Mouse (Mus musculus): ENCODE data around the gene Prr12.
"Not testable (repeated sequence)": the region's sequence is repeated elsewhere in the genome, so short reads cannot be mapped to it uniquely, and the experiment has no call there.

Gene Prr12

DNA sequence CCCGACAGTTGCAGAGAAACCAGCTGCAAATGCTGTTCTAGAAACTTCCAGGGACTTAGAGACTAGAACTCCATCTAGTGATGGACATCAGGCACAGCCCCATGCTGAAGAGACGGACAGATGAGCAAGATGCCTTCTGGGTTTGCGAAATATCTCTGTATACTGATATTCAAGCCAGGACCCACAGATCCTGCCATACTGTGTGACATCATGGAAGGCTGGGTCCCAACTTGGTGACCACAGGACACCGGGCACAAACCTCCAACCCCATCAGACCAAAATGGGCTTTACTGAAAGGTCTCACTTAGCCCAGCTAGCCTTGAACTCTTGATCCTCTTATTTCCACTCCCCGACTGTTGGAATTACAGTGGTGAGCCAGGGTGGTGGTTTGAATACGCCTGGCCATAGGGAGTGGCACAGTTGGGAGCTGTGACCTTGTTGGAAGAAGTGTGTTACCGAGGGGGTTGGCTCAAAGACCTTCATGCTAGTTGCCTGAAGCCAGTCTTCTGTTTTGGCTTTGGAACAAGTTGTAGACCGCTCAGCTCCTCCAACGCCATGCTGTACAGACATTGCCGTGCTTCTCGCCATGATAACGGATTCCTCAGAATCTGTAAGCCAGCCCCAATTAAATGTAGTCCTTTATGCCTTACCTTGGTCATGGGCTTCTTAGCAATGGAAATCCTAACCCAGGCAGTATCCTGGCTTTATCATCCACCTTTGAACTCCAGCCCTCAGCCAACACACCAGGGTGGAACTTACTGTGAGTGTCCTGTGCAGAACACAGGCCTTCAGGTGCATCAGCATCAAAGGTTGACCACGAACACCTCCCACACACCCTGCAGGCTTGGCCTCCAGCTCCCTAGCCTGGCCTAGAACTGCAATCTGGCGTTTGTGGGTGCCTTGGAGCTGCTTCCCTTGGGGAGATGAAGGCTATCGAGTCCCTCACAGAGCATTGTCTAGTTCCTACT lies 28.1 kb downstream of the Prr12 start:
- DNase-seq (ENCODE audit: low read depth, low spot score), result no peak

- DNase-seq (ENCODE audit: low read depth, low spot score), result not testable (repeated sequence)
Measured at GRCm38 (mm10) chr7:45023711-45024110, 29.0 kb downstream of the Prr12 start.

- no peak for DNase-seq (ENCODE audit: low read depth, low spot score)
Measured at GRCm38 (mm10) chr7:45020225-45020624, 32.5 kb downstream of the Prr12 start.

DNA sequence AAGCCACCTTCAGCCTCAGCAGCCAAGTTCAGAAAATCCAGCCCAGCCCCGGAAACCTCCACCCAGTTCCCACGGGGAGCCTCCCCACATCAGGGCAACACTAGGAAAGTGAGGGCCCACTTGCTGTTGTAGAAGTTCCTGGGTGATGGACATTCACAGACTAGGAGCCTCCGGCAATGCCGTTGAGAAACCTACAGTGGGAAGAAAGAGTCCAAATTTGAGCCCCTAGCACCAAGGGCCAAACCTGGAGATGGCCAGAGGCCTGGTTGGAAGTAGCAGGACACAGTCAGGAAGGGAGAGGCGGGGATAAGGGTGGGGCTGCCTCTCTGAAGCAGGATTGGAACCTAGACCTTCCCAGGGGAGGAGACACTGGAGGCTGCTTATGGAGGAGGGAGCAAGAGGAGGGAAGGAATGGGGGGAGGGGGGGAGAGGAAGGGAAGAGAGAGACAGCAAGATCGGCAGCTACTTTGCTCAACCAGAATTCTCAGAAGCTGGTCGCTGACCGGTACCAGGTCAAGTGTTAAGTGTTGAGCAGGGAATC lies 33.6 kb downstream of the Prr12 start:
- DNase-seq (ENCODE audit: low read depth, low spot score), result no peak

GRCm38 (mm10) chr7:45017242-45018061 lies 35.2 kb downstream of the Prr12 start, which contains the start of gene Rras:
TSS of gene Rras (plus strand) at chr7:45017961.
- DNase-seq (ENCODE audit: low read depth, low spot score), result peak; percentile 61

- no peak for DNase-seq (ENCODE audit: low read depth, low spot score)
Measured at GRCm38 (mm10) chr7:45016761-45017160, 35.9 kb downstream of the Prr12 start.

DNA sequence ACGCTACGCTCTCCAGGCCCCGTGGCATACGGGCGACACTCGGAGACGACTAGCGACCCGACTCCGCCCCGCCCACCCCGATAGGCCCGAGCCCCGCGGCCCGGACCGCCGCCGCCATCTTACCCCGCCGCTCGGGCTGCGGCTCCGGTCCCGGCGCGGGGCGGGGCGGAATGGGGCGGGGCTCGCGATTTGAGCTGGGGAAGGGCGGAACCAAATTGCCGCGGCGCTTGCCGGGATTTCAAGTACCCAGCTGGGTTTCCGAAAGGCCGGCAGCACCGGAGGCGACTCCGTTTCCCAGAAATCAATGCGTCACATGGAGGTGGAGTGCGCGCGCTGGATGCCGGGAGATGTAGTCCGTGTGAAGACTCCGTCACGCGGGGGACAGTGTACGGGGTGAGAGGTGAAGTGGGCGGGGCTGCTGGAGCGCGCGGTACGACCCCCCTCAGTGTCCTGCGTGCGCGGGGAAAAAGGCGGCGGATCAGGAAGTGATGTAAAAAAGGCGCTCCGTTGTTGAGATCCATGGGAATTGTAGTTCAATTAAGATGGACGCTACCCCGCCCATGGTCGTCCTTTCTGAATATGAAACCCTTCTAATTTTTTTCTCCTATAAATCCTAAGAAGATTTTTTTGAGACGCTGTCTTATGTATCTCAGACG lies 36.6 kb downstream of the Prr12 start, which contains the start of gene Scaf1:
TSS of gene Scaf1 (minus strand) at position 407 of the 656 bp plus-strand sequence.
- peak; percentile 99 for DNase-seq (ENCODE audit: low read depth, low spot score)

DNA sequence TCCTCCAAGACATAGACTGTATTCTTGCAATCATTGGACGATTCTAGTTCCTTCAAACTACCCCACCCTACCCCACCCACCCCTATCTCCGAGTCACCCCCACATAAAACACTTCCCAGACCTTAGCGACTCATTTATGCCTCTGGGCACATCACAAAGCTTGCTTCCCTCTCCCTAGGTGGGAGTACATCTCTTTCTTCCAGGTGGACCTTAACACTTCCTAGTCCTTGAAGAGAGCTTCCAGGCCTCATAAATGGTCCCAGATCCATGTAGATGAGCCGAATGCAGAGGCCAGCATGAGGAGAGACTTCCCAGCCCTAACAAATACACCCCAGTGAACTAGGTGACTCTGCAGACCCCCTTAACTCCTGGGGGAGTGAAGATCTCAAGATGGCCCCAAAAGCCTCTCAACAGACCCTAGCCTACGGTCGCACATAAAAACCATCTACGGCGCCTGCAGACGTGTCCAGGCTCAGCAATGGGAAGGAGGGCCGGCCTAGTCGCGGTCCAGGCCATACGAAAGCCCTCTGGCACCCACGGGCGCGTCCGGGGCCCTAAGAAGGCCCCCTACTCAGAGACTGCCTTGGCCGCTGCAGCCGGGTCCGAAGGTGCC lies 37.2 kb downstream of the Prr12 start:
- DNase-seq (ENCODE audit: low read depth, low spot score), result no peak

DNA sequence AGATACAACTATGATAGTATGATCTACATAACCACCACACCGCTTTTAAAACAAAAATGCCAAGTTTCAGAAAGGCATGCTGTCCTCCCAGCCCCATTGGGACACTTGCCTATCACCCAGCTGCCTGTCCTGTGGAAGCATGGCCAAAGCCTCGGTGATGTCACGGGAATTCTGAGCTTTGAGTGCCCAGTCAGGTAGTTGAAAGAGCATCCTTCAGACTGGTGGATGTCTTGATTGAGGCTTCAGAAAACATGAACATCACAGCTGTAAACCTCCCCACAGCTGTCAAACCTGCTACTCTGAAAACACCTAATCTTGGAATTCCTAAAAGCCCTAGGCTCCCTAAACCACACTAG lies 38.6 kb downstream of the Prr12 start:
- no peak for DNase-seq (ENCODE audit: low read depth, low spot score)

DNA sequence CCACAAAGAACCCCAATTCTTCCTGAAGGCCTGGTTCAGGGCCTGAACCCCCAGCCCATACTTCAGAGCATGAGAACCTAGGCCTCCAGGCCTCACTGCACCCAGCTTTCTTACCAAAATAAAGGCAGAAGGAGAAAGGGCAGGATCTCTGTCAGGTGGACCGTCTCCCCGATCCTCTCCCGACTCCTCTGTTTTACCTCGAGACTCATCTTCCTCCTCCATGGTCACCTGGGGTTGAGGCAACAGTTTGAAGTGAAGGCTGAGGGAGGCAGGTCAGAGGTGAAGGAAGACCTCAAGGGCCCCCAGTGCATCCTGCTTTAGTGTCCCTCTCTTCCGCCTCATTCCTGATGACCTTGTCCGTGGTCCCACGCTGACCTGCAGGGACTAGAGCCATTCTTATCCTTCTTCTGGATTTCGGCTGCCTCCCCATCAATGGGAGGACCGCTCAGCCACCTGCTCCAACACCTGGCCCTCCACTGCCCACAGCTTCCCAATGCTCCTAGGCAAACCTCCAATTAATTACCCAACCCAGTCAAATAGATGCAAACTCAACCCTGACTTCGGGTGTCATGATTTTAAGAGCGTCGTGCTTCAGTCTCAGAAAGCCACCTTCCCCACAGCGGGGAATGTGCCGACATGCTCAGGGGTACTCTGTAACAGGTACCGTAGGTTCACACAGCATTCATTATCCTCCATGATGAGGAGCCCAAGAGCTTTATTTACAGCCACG lies 39.1 kb downstream of the Prr12 start:
- DNase-seq (ENCODE audit: low read depth, low spot score), result no peak

DNA sequence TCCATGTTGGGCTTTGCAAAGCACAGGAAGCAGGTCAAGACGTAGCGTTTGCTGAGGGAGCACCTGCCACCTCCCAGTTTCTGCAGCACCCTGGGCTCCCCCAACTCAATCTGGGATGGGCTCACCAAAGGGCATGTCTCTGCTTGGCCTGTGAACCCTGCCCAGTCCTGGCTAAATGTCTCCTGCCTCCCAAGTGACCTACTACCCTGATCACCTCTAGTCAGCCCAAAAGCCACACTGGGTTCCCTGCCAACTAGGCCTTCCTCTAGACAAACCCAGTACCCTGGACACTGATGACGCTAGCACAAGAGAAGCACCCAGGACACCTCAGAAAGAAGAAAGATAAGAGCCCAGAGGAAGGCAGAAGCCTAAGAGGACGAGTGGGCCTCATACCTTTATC lies 39.9 kb downstream of the Prr12 start:
- no peak for DNase-seq (ENCODE audit: low read depth, low spot score)

- no peak for DNase-seq (ENCODE audit: low read depth, low spot score)
Measured at GRCm38 (mm10) chr7:45012011-45012410, 40.7 kb downstream of the Prr12 start.

DNA sequence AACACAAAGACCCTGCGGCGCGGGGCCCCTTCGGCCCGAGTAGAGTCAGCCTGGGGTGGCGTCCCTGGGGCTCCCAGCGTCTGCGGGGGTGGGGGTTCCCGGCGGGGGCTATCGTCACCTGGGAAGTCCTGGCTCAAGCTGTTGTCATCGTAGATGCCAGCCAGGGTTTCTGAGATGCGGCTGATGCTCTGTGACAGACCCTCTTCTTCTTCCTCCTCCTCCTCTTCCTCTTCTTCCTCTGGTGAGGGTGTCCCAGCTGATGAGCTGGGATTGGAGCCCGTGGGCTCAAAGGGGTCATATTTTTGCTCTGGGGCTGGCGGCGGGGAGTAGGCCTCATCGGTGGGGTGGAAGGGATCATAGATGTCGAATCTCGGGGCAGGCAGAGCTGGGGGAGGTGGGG lies 44.3 kb downstream of the Prr12 start:
- DNase-seq (ENCODE audit: low read depth, low spot score), result no peak

- DNase-seq (ENCODE audit: low read depth, low spot score), result no peak
Measured at GRCm38 (mm10) chr7:45007846-45008245, 44.8 kb downstream of the Prr12 start.

GRCm38 (mm10) chr7:45007141-45007540 lies 45.5 kb downstream of the Prr12 start:
- no peak for DNase-seq (ENCODE audit: low read depth, low spot score)

DNA sequence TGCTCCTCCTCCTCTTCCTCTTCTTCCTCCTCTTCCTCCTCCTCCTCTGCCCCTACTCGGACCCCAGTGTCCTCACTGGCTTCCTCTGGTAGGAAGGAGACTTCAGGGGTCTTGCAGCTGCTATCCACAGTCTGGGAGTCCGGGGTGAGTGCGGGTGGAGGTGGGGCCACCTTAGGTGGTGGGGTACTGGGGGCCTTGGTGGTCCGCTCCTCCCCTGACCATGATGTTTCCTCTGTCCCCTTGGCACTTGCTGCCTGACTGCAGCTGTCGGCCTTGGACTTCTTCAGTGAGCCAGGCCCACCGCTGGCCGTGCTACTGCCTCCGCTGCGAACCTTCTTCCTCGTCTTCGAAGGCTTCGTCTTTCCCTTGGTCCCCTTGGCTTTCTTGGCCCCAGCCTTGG lies 46.2 kb downstream of the Prr12 start:
- no peak for DNase-seq (ENCODE audit: low read depth, low spot score)

DNA sequence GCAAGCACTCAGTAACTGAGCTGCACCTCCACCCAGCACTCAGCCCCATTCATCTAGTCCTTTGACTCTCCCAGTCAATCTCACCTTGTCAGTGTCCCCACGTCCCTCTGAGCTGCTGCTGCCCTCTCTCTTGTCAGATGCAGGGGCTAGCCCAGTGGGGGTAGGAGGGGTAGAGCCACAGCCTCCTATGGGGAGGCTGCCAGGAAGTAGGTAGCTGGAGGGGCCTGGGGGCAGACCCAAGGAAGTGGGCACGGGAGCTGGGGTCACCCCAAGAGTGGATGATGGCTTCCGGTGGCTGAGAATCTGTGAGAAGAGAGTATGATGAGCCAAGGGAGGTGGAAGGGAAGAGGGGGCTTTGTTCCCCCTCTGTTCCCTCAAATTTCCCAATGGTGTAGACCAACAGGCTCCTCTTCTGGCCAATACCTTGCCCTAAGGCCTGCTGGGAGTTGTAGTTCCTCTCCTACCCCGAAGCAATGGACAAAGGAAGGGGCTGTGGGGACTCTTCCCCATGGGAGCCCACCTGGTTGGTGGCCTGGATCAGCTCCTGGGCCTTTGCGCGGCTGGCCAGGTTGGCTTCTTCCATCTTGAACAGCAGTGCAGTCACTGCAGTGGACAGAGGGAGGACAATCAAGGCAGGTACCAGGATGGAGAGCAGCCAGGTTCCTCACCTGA lies 47.2 kb downstream of the Prr12 start:
- DNase-seq (ENCODE audit: low read depth, low spot score), result no peak

DNA sequence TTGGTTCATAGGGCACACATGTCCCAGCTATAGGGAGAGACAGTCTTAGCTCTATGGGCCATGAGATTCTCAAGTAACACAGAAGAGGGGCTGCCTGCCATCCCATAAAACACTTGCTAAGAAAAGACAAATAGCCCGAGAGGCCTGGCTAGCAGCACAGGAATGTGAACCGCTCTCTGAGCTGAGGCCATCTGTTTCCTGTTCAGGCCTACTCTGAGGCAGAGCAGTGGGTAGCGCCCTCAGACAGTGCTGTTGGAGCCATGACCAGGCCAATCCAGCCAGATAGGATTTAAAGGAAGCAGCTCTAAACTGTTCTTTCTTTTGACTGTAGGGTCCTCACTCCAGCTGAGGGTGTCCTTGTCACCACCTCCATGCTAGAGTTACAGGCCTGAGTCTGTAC lies 48.1 kb downstream of the Prr12 start:
- DNase-seq (ENCODE audit: low read depth, low spot score), result no peak

GRCm38 (mm10) chr7:45002440-45002839 lies 50.2 kb downstream of the Prr12 start:
- no peak for DNase-seq (ENCODE audit: low read depth, low spot score)

- DNase-seq (ENCODE audit: low read depth, low spot score), result no peak
Measured at GRCm38 (mm10) chr7:45000539-45001114, 52.1 kb downstream of the Prr12 start.

Measured in retina, adult 2 months (tissue).